Mouse (Mus musculus): Measurements from ENCODE around the gene Gpr162.
A peak's percentile ranks its signal among the peaks of the same experiment; 100 is the strongest.

Gene Gpr162

GRCm38 (mm10) chr6:124881821-124882220 lies 18.0 kb upstream of the Gpr162 start:
- no peak for DNase-seq

GRCm38 (mm10) chr6:124879390-124879789 lies 15.6 kb upstream of the Gpr162 start:
- DNase-seq = no peak

- DNase-seq = no peak
Observed at GRCm38 (mm10) chr6:124874348-124874747, 10.6 kb upstream of the Gpr162 start.

GRCm38 (mm10) chr6:124866560-124866959 lies 2.8 kb upstream of the Gpr162 start:
- DNase-seq = no peak

- DNase-seq = no peak
Observed at GRCm38 (mm10) chr6:124865766-124866362, 2.1 kb upstream of the Gpr162 start.

GRCm38 (mm10) chr6:124863125-124863657 lies 592 bp downstream of the Gpr162 start:
- DNase-seq = no peak

- DNase-seq = no peak
Observed at GRCm38 (mm10) chr6:124862406-124863124, 1.2 kb downstream of the Gpr162 start.

GRCm38 (mm10) chr6:124861802-124862201 lies 2.0 kb downstream of the Gpr162 start:
- no peak for DNase-seq

GRCm38 (mm10) chr6:124861266-124861665 lies 2.5 kb downstream of the Gpr162 start:
- DNase-seq = no peak

GRCm38 (mm10) chr6:124860511-124860910 lies 3.3 kb downstream of the Gpr162 start:
- no peak for DNase-seq

- peak; percentile 65 to 89 for DNase-seq
Observed at GRCm38 (mm10) chr6:124859725-124860124, 4.1 kb downstream of the Gpr162 start.

- DNase-seq = no peak
Observed at GRCm38 (mm10) chr6:124858561-124859318, 5.0 kb downstream of the Gpr162 start.

GRCm38 (mm10) chr6:124857840-124858530 lies 5.8 kb downstream of the Gpr162 start:
- DNase-seq = no peak

- peak; percentile 62 to 72 for DNase-seq
Observed at GRCm38 (mm10) chr6:124856916-124857839, 6.6 kb downstream of the Gpr162 start, which contains the start of gene P3h3. TSS of gene P3h3 (minus strand) at chr6:124857752.

- DNase-seq = no peak
Observed at GRCm38 (mm10) chr6:124856321-124856720, 7.5 kb downstream of the Gpr162 start.

- no peak for DNase-seq
Observed at GRCm38 (mm10) chr6:124854647-124855046, 9.1 kb downstream of the Gpr162 start.

- no peak for DNase-seq
Observed at GRCm38 (mm10) chr6:124850535-124850934, 13.2 kb downstream of the Gpr162 start.

- DNase-seq = peak; percentile 67 to 91
Observed at GRCm38 (mm10) chr6:124847305-124847704, 16.5 kb downstream of the Gpr162 start.

GRCm38 (mm10) chr6:124840241-124841167 lies 23.3 kb downstream of the Gpr162 start, which contains the start of gene Gnb3:
TSS of gene Gnb3 (minus strand) at chr6:124840275.
- DNase-seq = no peak

- DNase-seq = no peak
Observed at GRCm38 (mm10) chr6:124839805-124840204, 24.0 kb downstream of the Gpr162 start.

All from spleen, adult 18-20 months (tissue).